Mouse (Mus musculus) inflammation-experienced regulatory T-cells, adult 6 months (primary cell): ENCODE results near the gene Plch2. TPM values are rescaled to one million over a fixed set of nuclear protein-coding genes. Genes with fewer than 3 reads are reported as not detected.

ENCODE experiments used
- ATAC-seq: one replicate; pipeline ENCODE4 v1.8.0; 2017
- polyA plus RNA-seq, 3 experiments: library from polyadenylated mRNA; unstranded; fragments of 100-300 nt; shearing (Covaris generic); gene quantifications; one replicate each; pipeline ENCODE4 v1.2.1; 2017

The Plch2 gene
- polyA plus RNA-seq, 3 experiments from 2014 or later = not detected

DNA sequence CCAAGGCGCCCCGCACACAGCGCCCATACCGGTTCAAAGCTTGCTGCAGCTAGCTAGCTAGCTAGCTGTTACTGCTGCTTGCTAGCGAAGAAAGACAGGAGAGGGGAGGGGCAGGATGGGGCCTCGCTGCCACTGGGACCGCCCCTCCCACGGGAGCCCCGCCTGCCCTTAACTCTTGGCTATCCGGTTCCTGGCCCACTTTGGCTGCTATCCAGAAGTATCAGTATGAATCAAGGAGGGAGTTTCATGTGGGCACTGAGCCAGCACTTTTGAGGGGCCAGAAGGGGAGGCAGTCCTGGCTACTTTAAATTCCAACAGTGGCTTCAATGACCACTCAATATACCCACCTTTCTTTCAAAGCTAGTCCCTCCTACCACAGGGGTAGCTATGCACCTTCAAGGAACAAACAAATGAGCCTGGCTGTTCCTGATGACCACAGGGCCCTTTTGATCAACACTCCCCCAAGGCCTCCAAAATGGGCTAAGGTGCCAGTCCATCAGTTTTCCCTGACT lies 37.2 kb downstream of the Plch2 start:
- peak; percentile 28 for ATAC-seq

DNA sequence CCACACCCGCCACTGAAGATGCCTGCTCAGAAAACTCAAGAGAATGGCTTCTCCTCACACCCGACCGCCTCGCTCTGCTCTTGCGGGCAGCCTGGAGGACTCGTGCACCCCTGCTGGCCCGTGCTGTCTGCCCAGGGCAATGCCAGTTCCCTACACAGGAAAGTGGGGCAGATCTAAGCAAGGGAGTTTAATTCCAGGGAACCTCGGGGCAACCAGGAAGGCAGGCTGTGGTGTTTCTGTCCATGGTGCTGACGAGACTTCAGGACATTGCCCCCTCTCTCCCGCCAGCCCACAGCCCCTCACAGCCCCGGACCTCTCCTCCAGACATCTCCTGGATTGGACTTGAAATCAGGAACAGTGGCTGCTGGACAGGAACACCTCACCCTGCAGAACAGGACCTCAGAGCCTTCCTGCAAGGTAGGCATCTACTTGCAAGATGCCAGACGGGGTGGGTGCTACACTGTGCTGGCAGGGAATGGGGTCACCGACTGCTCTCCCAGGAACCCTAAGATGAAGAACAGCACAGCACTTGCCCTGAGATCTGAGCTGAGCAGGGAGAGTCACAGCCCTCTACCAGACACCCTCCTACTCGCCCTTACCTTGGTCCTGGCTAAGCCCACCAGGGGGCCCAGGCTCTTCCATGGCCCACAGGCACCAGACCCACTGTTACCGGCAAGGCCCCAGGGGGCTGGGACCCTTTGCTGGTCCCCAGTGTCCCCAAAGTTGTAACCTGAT lies 37.8 kb downstream of the Plch2 start:
- ATAC-seq = no peak

- ATAC-seq = no peak
Observed at GRCm38 (mm10) chr4:155018066-155018465, 38.5 kb downstream of the Plch2 start.

DNA sequence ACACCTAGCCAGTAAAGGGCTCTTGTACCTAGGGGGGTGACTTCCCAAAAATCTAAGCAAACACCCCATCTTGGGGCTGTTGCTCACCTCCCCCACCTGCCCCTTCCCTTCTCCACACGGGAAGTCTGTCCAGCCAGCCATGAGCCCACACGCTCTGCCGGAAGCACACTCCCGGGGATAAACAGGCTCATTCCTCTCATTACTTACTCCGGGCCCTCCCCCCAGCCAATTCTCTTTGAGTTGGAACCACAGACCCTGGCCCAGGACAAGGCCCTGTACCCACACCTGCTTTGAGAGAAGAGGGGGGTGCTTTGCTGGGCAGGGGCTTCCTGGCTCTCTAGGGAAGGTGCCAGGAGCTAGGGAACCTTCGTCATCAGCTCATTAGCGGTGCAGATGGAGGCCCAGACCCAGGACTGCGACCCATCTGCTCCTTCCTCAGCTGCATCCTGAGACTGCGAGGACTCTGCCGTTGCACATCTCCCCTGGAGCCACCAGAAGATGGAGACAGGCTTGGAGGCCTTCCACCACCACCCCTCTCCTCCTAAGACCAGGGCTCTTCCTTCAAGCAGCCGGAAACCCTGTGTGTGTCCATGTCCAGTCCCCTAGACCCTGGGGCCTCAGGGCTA lies 39.2 kb downstream of the Plch2 start:
- no peak for ATAC-seq

- ATAC-seq = no peak
Observed at GRCm38 (mm10) chr4:155016807-155017206, 39.8 kb downstream of the Plch2 start.

DNA sequence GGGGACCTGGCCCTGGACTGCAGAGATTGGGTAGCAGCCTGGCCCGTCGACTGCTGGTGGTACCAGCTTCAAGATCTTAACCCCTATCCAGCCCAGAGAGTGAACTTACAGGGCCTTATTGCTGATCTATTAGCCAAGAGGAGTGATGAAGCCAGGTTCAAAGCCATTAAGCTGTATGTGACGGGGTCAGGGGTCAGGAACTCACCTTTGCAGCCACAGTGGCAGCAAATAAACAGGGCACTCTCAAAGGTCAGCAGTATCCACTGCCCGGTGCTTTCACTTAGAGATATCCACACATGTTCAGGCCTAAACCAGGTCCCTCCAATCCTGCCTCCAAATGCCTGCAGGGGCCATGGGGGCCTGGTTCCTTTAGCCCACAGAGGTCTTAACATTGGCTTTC lies 41.0 kb downstream of the Plch2 start:
- ATAC-seq = no peak

DNA sequence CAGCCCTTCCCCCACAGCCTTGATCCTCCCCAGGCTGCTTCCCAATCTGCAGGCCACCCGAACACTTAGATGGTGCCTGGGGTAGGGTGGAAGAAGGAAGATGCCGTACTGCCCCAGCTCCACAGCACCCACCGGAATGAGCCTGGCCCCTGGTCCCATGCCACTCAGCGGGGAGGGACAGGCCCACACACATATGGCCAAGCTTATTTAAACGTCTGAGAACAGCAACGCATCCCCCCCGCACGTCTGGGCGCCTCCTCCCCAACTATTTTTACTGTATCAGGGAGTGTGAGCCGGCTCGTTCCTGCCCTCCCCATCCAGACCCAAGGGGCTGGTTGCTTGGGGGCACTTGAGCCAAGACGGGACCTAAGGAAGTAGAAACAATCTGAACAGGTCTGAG lies 41.8 kb downstream of the Plch2 start:
- ATAC-seq = no peak

DNA sequence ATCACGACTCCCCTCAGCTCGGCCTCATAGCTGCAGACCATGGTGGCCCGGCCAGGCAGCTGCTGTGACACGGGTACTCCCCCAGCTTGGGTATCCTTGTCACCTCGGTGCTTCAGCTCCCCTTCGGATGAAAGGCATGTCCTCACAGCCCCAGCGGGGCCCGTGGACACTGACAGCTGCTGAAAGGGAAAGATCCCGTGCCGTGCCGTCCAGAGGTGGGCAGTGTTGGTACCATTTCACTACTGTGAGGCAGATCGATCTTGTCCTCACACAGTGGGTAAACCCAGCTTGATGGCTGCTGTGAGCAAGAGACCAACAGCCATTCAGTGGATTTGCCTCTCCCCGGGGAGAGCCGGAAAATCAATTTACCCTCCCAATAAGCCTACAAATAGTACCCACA lies 42.3 kb downstream of the Plch2 start:
- ATAC-seq = no peak

GRCm38 (mm10) chr4:155012788-155013187 lies 43.8 kb downstream of the Plch2 start:
- ATAC-seq = no peak

GRCm38 (mm10) chr4:155012115-155012514 lies 44.5 kb downstream of the Plch2 start:
- no peak for ATAC-seq

GRCm38 (mm10) chr4:155011312-155012025 lies 45.1 kb downstream of the Plch2 start:
- no peak for ATAC-seq

DNA sequence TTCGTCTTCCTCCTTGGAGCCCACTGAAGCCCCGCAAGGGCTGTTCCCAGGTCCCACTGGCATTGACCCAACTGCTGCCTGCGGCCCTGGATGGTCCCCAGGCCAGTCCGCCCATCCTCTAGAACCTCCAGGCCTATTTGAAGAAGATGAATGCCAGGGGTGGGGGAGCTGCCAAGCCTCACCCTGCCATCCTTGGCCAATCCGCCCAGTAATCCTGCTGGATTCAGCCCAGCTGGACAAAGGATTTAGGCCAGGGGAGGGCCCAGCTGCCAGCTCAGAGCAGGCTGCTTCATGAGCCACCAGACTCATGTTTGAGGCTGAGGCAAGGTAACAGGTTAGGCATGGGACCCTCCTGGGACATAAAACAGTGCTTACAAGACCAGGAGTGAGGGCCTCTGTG lies 45.7 kb downstream of the Plch2 start:
- ATAC-seq = no peak

DNA sequence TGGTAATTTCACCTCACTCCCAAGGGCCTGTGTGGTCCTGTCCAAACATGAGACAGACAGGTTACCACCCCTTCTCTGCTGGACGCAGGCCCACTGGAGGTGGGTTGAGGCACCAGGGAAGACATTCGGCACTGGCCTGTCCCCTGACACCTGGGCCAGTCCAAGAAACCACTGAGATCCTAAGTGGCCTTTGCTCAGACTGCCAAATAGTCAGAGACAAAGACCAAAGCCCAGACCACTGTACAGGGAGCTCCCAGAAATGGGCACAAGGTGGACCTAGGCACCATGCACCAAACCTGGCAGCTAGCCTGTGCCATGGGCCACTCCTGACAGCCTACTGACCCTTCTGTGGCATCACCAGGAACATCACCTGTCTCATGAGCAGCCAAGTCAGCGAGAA lies 47.4 kb downstream of the Plch2 start:
- ATAC-seq = no peak

DNA sequence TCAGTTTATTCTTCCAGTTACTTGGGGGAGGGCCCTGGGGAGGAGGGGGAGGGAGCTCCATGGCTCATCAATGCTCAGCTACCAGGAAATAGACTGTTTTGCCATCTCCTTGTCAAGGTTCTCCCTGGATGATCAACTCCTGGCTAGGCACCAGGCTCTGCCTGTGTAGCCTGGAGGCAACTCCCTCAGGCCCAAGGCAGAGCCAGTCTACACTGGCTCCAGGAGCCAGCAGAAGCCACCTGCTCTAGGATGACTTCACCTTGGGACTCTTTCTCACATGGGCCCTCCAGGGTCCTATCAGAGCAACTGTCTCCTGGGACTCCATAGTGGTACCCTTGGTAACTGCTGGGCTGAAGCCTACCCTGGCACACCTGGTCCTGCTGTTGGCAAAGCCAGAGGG lies 48.5 kb downstream of the Plch2 start:
- ATAC-seq = no peak

DNA sequence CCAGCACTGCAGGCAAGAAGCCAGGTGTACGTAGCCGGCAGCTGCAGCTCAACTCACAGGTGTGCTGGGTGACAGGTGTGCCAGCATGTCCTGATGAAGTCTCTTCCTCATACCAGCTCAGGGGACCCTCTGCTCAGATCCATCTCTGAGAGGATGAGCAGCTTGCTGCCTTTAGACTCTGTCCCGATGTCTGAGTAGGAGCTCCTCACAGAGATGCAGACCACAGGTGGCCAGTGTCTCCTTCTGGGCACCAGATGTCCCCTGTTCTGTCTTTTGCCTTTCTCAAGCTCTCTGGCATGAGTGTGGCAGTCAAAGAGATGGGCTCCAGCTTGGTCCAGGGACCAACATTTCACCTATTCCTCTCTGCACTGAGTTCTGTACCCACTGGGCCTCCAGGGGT lies 48.9 kb downstream of the Plch2 start:
- no peak for ATAC-seq

DNA sequence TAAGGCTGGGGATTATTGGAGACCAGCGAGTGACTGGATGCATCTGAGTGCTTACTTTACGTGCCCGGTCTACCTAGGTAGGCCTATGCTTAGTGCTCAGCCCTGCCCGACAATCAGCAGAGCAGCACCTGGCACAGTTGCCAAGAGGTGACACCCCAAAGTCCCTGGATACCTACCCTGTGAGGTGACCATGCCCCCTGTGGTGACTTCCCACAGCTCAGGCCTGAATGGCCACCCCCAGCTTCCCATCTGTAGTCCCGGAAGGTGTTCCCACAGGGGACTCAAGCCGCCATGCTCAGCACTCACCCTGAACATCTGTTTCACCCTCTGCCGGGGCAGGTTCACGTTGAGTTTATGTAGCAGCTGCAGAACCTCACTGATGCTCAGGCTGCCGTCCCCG lies 50.3 kb downstream of the Plch2 start:
- no peak for ATAC-seq

DNA sequence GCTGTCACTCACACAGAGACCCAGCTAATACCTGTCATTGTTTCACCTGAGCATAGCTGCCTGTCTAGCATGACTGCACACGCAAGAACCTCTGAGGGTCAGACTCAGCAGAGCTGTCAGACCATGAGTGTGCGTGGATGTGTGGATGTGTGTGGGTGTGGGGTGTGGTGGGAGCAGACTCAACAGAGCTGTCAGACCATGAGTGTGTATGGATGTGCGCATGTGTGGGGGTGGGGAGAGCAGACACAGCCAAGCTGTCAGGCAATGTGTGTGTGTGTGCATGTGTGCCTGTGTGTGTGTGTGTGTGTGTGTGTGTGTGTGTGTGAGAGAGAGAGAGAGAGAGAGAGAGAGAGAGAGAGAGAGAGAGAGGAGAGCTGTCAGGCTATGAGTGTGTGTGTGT lies 51.3 kb downstream of the Plch2 start:
- no peak for ATAC-seq

GRCm38 (mm10) chr4:154999379-154999778 lies 57.2 kb downstream of the Plch2 start:
- no peak for ATAC-seq

GRCm38 (mm10) chr4:154996572-154997154 lies 59.9 kb downstream of the Plch2 start:
- no peak for ATAC-seq

DNA sequence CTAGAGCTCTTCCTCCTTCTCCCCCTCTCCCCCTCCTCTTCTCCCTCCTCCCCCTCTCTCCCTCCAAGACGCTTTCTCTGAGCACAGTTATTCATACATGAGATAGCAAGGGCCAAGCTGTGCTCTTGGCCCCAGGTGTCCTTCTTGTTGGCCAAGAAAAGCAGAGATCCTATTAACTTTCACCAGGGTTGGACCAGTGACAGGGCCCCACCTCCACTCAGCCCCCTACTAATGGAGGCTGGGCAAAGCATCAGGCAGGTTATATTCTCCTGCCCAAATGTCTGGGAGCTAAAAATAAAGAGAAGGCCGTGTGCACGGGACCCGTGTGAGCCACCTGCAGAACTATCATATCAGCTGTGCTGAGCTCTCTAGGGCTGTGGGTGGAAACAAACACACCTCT lies 61.7 kb downstream of the Plch2 start:
- no peak for ATAC-seq

- ATAC-seq = no peak
Observed at GRCm38 (mm10) chr4:154986750-154987149, 69.8 kb downstream of the Plch2 start.

- ATAC-seq = peak; percentile 46
Observed at GRCm38 (mm10) chr4:154986096-154986495, 70.5 kb downstream of the Plch2 start.

GRCm38 (mm10) chr4:154985151-154985777 lies 71.3 kb downstream of the Plch2 start:
- no peak for ATAC-seq
